Mouse (Mus musculus) left cerebral cortex, postnatal 10 days (tissue): Measurements from ENCODE around the gene Vps13c. TPM values are rescaled to one million over a fixed set of nuclear protein-coding genes. Genes with fewer than 3 reads are reported as not detected.

ENCODE experiments used
- DNase-seq, 2 experiments: peaks; one replicate each; pipeline ENCODE4 v3.0.0; 2021 to 2022; ENCODE audit warnings: low spot score in 2 of 2, mixed read lengths in 1 of 2; ENCODE audit errors: extremely low spot score in 1 of 2
- intact Hi-C: fragments of 180-260 bp; cut with DNase I; formaldehyde crosslinking; loops from one replicate; pipeline ENCODE4 v1.15.1; 2025
- total RNA-seq, 2 experiments: library from RNA; stranded (reverse); gene quantifications; 2 replicates each; pipeline ENCODE4 v1.2.3; 2021

Vps13c gene
- total RNA-seq, 2 experiments from 2014 or later = 50.6 to 55.8 TPM

- DNase-seq = no peak
- intact Hi-C loops = loop anchor here (10.0 kb wide), 1 partner anchor 277 kb away; no protein-coding TSS in a partner anchor
These were observed 121.8 kb downstream of the Vps13c start for GRCm38 (mm10) chr9:67961953-67962352.

- intact Hi-C loops = loop anchor here (10.0 kb wide), 1 partner anchor 281 kb away; no protein-coding TSS in a partner anchor
- no peak for DNase-seq
These were observed 125.7 kb downstream of the Vps13c start for GRCm38 (mm10) chr9:67965889-67966288.

GRCm38 (mm10) chr9:67967011-67967410 is 126.8 kb downstream of the Vps13c start:
- no peak for DNase-seq
- intact Hi-C loops = loop anchor here (10.0 kb wide), 1 partner anchor 282 kb away; no protein-coding TSS in a partner anchor

GRCm38 (mm10) chr9:67973451-67973850 is 133.3 kb downstream of the Vps13c start:
- intact Hi-C loops = loop anchor here (2.0 kb wide), 1 partner anchor 145 kb away; no protein-coding TSS in a partner anchor
- DNase-seq = peak in 1 of 2 experiments; percentile 23

- DNase-seq = no peak
- intact Hi-C loops = no loop called here
These were observed 135.3 kb downstream of the Vps13c start for GRCm38 (mm10) chr9:67975491-67975890.

GRCm38 (mm10) chr9:68006566-68006965 is 166.4 kb downstream of the Vps13c start:
- intact Hi-C loops = no loop called here
- DNase-seq = no peak

- DNase-seq = peak; percentile 76
- intact Hi-C loops = loop anchor here (5.0 to 10.0 kb wide), 4 partner anchors 640 to 1470 kb away; partner anchors contain the start of gene Rora
These were observed 174.8 kb downstream of the Vps13c start for GRCm38 (mm10) chr9:68014991-68015396.

GRCm38 (mm10) chr9:68016255-68016954 is 176.2 kb downstream of the Vps13c start:
- intact Hi-C loops = loop anchor here (5.0 to 10.0 kb wide), 4 partner anchors 638 to 1468 kb away; partner anchors contain the start of gene Rora
- DNase-seq = peak; percentile 69 to 70

- no peak for DNase-seq
- intact Hi-C loops = no loop called here
These were observed 180.7 kb downstream of the Vps13c start for GRCm38 (mm10) chr9:68020776-68021365.

- intact Hi-C loops = no loop called here
- no peak for DNase-seq
These were observed 182.3 kb downstream of the Vps13c start for GRCm38 (mm10) chr9:68022311-68023043.

- no peak for DNase-seq
- intact Hi-C loops = no loop called here
These were observed 188.4 kb downstream of the Vps13c start for GRCm38 (mm10) chr9:68028631-68029030.

- intact Hi-C loops = no loop called here
- no peak for DNase-seq
These were observed 193.6 kb downstream of the Vps13c start for GRCm38 (mm10) chr9:68033771-68034170.

Other genes starting within 250 kb of the Vps13c start
- 1 to 10 TPM; 2.3 to 3.0 TPM for gene C2cd4b, start 81.0 kb upstream of the Vps13c start, total RNA-seq
- gene C2cd4a, start 8.1 kb upstream of the Vps13c start, total RNA-seq = under 1 TPM in 1 of 2 experiments, not detected in 1; 0.24 TPM